Mouse (Mus musculus) spleen, adult 2 months (tissue): Measurements from ENCODE around the gene Reps2.

Experiments used
- CTCF ChIP-seq: fragments of 200-500 bp; IDR thresholded peaks from 2 replicates; pipeline ENCODE4 v1.5.1; 2011; ENCODE audit warnings: mild to moderate bottlenecking, inconsistent platforms; ENCODE audit not compliant: insufficient read depth, insufficient read length, insufficient replicate concordance; ENCODE audit errors: extremely low read depth
- POLR2A ChIP-seq: fragments of 200-500 bp; IDR thresholded peaks from 2 replicates; pipeline ENCODE4 v1.6.1; 2011; ENCODE audit warnings: low read depth, low read length, inconsistent platforms

DNA sequence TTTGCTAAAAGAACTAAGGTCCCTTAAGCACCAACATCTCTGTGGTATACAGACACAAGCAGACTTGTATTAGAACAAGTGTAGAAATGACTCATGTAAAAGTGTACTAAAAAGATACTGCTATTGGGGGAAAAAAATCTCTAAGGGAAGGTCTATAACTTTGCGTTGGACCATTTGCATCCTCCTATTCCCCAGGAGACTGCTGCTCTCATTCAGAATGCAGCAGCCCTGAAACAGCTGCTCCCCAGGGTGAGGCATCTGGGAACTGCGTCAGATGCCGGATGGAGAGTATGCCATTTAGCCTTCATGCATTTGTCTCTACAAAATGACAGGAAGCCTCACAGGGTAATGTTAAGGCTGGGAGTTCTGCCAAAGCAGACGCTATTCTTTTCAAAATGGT is 122.3 kb downstream of the Reps2 start:
- no peak for TF ChIP-seq CTCF
- TF ChIP-seq POLR2A: no peak
